Mouse (Mus musculus) ES-Bruce4 (cell line): ENCODE results near the gene Igfbp1. TPM values are rescaled to one million over a fixed set of nuclear protein-coding genes. Genes with fewer than 3 reads are reported as not detected.

Experiments
- H3K27ac ChIP-seq: 2 replicates; pipeline ENCODE4 v1.5.1; 2012; ENCODE audit warnings: low read length, inconsistent platforms; ENCODE audit not compliant: insufficient read depth
- H3K27me3 ChIP-seq: 2 replicates; pipeline ENCODE4 v1.6.1; 2012; ENCODE audit warnings: mild to moderate bottlenecking, low read length, inconsistent platforms; ENCODE audit not compliant: control insufficient read depth, poor library complexity, insufficient read depth, severe bottlenecking
- H3K36me3 ChIP-seq: 2 replicates; pipeline ENCODE4 v1.6.1; 2012; ENCODE audit warnings: inconsistent platforms, mild to moderate bottlenecking, low read length, moderate library complexity; ENCODE audit not compliant: control insufficient read depth, poor library complexity, insufficient read depth, severe bottlenecking
- H3K4me1 ChIP-seq: one replicate; pipeline ENCODE4 v1.8.1; 2011; ENCODE audit warnings: low read length; ENCODE audit not compliant: control insufficient read depth, insufficient read depth
- H3K4me3 ChIP-seq: 2 replicates; pipeline ENCODE4 v1.5.1; 2011; ENCODE audit warnings: low read depth, mild to moderate bottlenecking, low read length
- H3K9ac ChIP-seq: 2 replicates; pipeline ENCODE4 v1.6.1; 2012; ENCODE audit warnings: low read depth, mild to moderate bottlenecking, inconsistent platforms; ENCODE audit not compliant: poor library complexity, severe bottlenecking
- H3K9me3 ChIP-seq: replicated peaks from 2 replicates; pipeline ENCODE4 v1.6.1; 2012; ENCODE audit warnings: mild to moderate bottlenecking, low read length, inconsistent platforms; ENCODE audit not compliant: control insufficient read depth, poor library complexity, insufficient read depth, severe bottlenecking
- CTCF ChIP-seq: IDR thresholded peaks from one replicate; pipeline ENCODE4 v1.8.1; 2011; ENCODE audit warnings: low read depth, low read length
- EP300 ChIP-seq: IDR thresholded peaks from 2 replicates; pipeline ENCODE4 v1.6.1; 2011; ENCODE audit warnings: low read depth, low read length; ENCODE audit not compliant: insufficient read depth
- POLR2A ChIP-seq: IDR thresholded peaks from one replicate; pipeline ENCODE4 v1.8.1; 2011; ENCODE audit warnings: low read length; ENCODE audit not compliant: insufficient read depth
- polyA plus RNA-seq: library from polyadenylated mRNA; stranded (reverse); fragments of >200 nt; gene quantifications from 2 replicates; pipeline ENCODE4 v1.2.4, GENCODE M21; 2011; ENCODE audit warnings: low read depth; ENCODE audit not compliant: missing spikeins, insufficient read depth, insufficient read length

Gene Igfbp1
- polyA plus RNA-seq, 1 experiment, result not detected

- H3K4me3 ChIP-seq, result no peak overlapping the region
- TF ChIP-seq CTCF, result no peak
- no peak for TF ChIP-seq EP300
- H3K9ac ChIP-seq, result no peak overlapping the region
- no peaks in the 10 kb centered on the region for H3K9me3 ChIP-seq
- no peak overlapping the region for H3K27ac ChIP-seq
- H3K27me3 ChIP-seq, result no peaks in the 10 kb centered on the region
- no peaks in the 10 kb centered on the region for H3K4me1 ChIP-seq
- no peaks in the 10 kb centered on the region for H3K36me3 ChIP-seq
Observed at GRCm38 (mm10) chr11:7169645-7170044, 27.9 kb upstream of the Igfbp1 start.

GRCm38 (mm10) chr11:7173664-7174063 is 23.9 kb upstream of the Igfbp1 start:
- Histone ChIP-seq H3K9me3 (no peaks in the 10 kb centered on the region), H3K4me3 (no peak overlapping the region), H3K27me3 (no peaks in the 10 kb centered on the region), H3K36me3 (no peaks in the 10 kb centered on the region), H3K4me1 (no peaks in the 10 kb centered on the region), H3K27ac (no peak overlapping the region), H3K9ac (no peak overlapping the region)
- TF ChIP-seq POLR2A, result no peak
- no peak for TF ChIP-seq CTCF
- no peak for TF ChIP-seq EP300

- Histone ChIP-seq H3K27me3 (no peaks in the 10 kb centered on the region), H3K9ac (no peak overlapping the region), H3K4me1 (no peaks in the 10 kb centered on the region), H3K4me3 (no peak overlapping the region), H3K9me3 (0 out of 2 replicates have a peak, but pooled peaks cover 3% of the 10 kb centered on the region), H3K27ac (no peak overlapping the region), H3K36me3 (no peaks in the 10 kb centered on the region)
- TF ChIP-seq CTCF, result no peak
- TF ChIP-seq EP300, result no peak
- no peak for TF ChIP-seq POLR2A
Observed at GRCm38 (mm10) chr11:7178724-7179123, 18.9 kb upstream of the Igfbp1 start.

GRCm38 (mm10) chr11:7179276-7179675 is 18.3 kb upstream of the Igfbp1 start:
- Histone ChIP-seq H3K9ac (no peak overlapping the region), H3K27ac (no peak overlapping the region), H3K9me3 (0 out of 2 replicates have a peak, but pooled peaks cover 3% of the 10 kb centered on the region), H3K4me3 (no peak overlapping the region), H3K36me3 (no peaks in the 10 kb centered on the region), H3K4me1 (no peaks in the 10 kb centered on the region), H3K27me3 (no peaks in the 10 kb centered on the region)
- TF ChIP-seq EP300 (no peak), POLR2A (no peak), CTCF (no peak)

- no peaks in the 10 kb centered on the region for H3K27me3 ChIP-seq
- H3K9ac ChIP-seq, result no peak overlapping the region
- no peak overlapping the region for H3K27ac ChIP-seq
- 0 out of 2 replicates have a peak, but pooled peaks cover 3% of the 10 kb centered on the region for H3K9me3 ChIP-seq
- H3K4me1 ChIP-seq, result no peaks in the 10 kb centered on the region
- H3K36me3 ChIP-seq, result no peaks in the 10 kb centered on the region
- TF ChIP-seq EP300 (no peak), POLR2A (no peak), CTCF (no peak)
- no peak overlapping the region for H3K4me3 ChIP-seq
Observed at GRCm38 (mm10) chr11:7182409-7183042, 15.1 kb upstream of the Igfbp1 start.

- H3K36me3 ChIP-seq, result no peaks in the 10 kb centered on the region
Observed at GRCm38 (mm10) chr11:7184420-7184819, 13.2 kb upstream of the Igfbp1 start.

More at GRCm38 (mm10) chr11:7184420-7184819, 13.2 kb upstream of the Igfbp1 start:
- Histone ChIP-seq H3K4me3 (no peak overlapping the region), H3K27me3 (no peaks in the 10 kb centered on the region), H3K9me3 (0 out of 2 replicates have a peak, but pooled peaks cover 3% of the 10 kb centered on the region), H3K4me1 (no peaks in the 10 kb centered on the region), H3K9ac (no peak overlapping the region), H3K27ac (no peak overlapping the region)
- TF ChIP-seq EP300 (no peak), CTCF (no peak), POLR2A (no peak)
